Mouse (Mus musculus) MEL (cell line): ENCODE results near the gene Fam189b. TPM values are rescaled to one million over a fixed set of nuclear protein-coding genes. Genes with fewer than 3 reads are reported as not detected.

Experiments
- DNase-seq: peaks from one replicate; pipeline ENCODE4 v3.0.0; 2011; ENCODE audit warnings: low read depth, low spot score
- H3K27ac ChIP-seq: 2 replicates; pipeline ENCODE4 v1.5.1; 2012; ENCODE audit warnings: low read depth, mild to moderate bottlenecking, control low read depth, low read length, moderate library complexity; ENCODE audit not compliant: control insufficient read depth
- H3K27me3 ChIP-seq, 2 experiments: fragments of 150-350 bp in 1 of 2; sonication (generic) in 1 of 2; 2 replicates each; pipeline ENCODE4 v1.6.1; 2012; ENCODE audit warnings: low read length in 2 of 2, mild to moderate bottlenecking in 2 of 2, improper control_type of control experiment in 1 of 2, moderate library complexity in 1 of 2; ENCODE audit not compliant: insufficient read depth in 2 of 2, control insufficient read depth in 1 of 2
- H3K36me3 ChIP-seq, 2 experiments: 2 replicates each; pipeline ENCODE4 v1.6.1; 2012 to 2014; ENCODE audit warnings: low read length in 2 of 2, improper control_type of control experiment in 1 of 2, inconsistent platforms in 1 of 2, mild to moderate bottlenecking in 1 of 2; ENCODE audit not compliant: insufficient read depth in 2 of 2, control insufficient read depth in 1 of 2
- H3K4me1 ChIP-seq, 2 experiments: fragments of 150-350 bp in 1 of 2; sonication (generic) in 1 of 2; 2 replicates each; pipeline ENCODE4 v1.6.1; 2012; ENCODE audit warnings: low read length in 2 of 2, improper control_type of control experiment in 1 of 2, mild to moderate bottlenecking in 1 of 2; ENCODE audit not compliant: insufficient read depth in 2 of 2, control insufficient read depth in 1 of 2
- H3K4me3 ChIP-seq, 2 experiments: fragments of 150-350 bp in 1 of 2; sonication (generic) in 1 of 2; 2 replicates each; pipeline ENCODE4 v1.5.1; 2012; ENCODE audit warnings: low read depth in 2 of 2, low read length in 2 of 2, mild to moderate bottlenecking in 2 of 2, moderate library complexity in 2 of 2, control low read depth in 1 of 2, improper control_type of control experiment in 1 of 2; ENCODE audit not compliant: control insufficient read depth in 1 of 2, insufficient read depth in 1 of 2
- H3K79me2 ChIP-seq: 2 replicates; pipeline ENCODE4 v1.6.1; 2012; ENCODE audit warnings: mild to moderate bottlenecking, low read length, moderate library complexity; ENCODE audit not compliant: control insufficient read depth, poor library complexity, insufficient read depth
- H3K9ac ChIP-seq: 2 replicates; pipeline ENCODE4 v1.6.1; 2012; ENCODE audit warnings: low read depth, mild to moderate bottlenecking, control low read depth, low read length, moderate library complexity; ENCODE audit not compliant: control insufficient read depth, poor library complexity, severe bottlenecking
- H3K9me3 ChIP-seq: fragments of 150-350 bp; sonication (generic); replicated peaks from 2 replicates; pipeline ENCODE4 v1.6.1; 2012; ENCODE audit warnings: mild to moderate bottlenecking, low read length, improper control_type of control experiment, moderate library complexity; ENCODE audit not compliant: insufficient read depth
- BHLHE40 ChIP-seq: IDR thresholded peaks from 2 replicates; pipeline ENCODE4 v1.6.1; 2012; ENCODE audit warnings: low read depth, mild to moderate bottlenecking, inconsistent platforms, low read length, improper control_type of control experiment, borderline replicate concordance
- ETS1 ChIP-seq: IDR thresholded peaks from 2 replicates; pipeline ENCODE4 v1.6.1; 2012; ENCODE audit warnings: low read depth, mild to moderate bottlenecking, inconsistent platforms, low read length, improper control_type of control experiment, moderate library complexity
- GABPA ChIP-seq: IDR thresholded peaks from 2 replicates; pipeline ENCODE4 v1.6.1; 2012; ENCODE audit warnings: low read depth, mild to moderate bottlenecking, inconsistent platforms, low read length, improper control_type of control experiment, moderate library complexity
- HCFC1 ChIP-seq: IDR thresholded peaks from 2 replicates; pipeline ENCODE4 v1.6.1; 2012; ENCODE audit warnings: low read depth, mild to moderate bottlenecking, inconsistent platforms, low read length, improper control_type of control experiment, moderate library complexity
- KAT2A ChIP-seq: conservative IDR thresholded peaks from 2 replicates; pipeline ENCODE4 v1.6.1; 2012; ENCODE audit warnings: low read depth, low read length, improper control_type of control experiment, inconsistent platforms
- MAX ChIP-seq: IDR thresholded peaks from 2 replicates; pipeline ENCODE4 v1.6.1; 2011; ENCODE audit warnings: low read length, improper control_type of control experiment
- NELFE ChIP-seq: IDR thresholded peaks from 2 replicates; pipeline ENCODE4 v1.6.1; 2011; ENCODE audit warnings: low read depth, low read length, improper control_type of control experiment
- NRF1 ChIP-seq: IDR thresholded peaks from 2 replicates; pipeline ENCODE4 v1.6.1; 2014; ENCODE audit warnings: low read depth, mild to moderate bottlenecking, inconsistent platforms, low read length, improper control_type of control experiment, moderate library complexity; ENCODE audit not compliant: poor library complexity, insufficient read depth, severe bottlenecking
- POLR2A ChIP-seq, 2 experiments: IDR thresholded peaks; 2 replicates each; pipeline ENCODE4 v1.6.1; 2011 to 2012; ENCODE audit warnings: low read length in 2 of 2, mild to moderate bottlenecking in 2 of 2, control low read depth in 1 of 2, improper control_type of control experiment in 1 of 2, low read depth in 1 of 2, moderate library complexity in 1 of 2; ENCODE audit not compliant: control insufficient read depth in 1 of 2, insufficient read depth in 1 of 2, poor library complexity in 1 of 2
- POLR2AphosphoS5 ChIP-seq: IDR thresholded peaks from 2 replicates; pipeline ENCODE4 v1.6.1; 2012; ENCODE audit warnings: low read depth, borderline replicate concordance, mild to moderate bottlenecking, inconsistent platforms, low read length, moderate library complexity, mixed read lengths
- RCOR1 ChIP-seq: IDR thresholded peaks from 2 replicates; pipeline ENCODE4 v1.6.1; 2012; ENCODE audit warnings: low read depth, mild to moderate bottlenecking, inconsistent platforms, low read length, improper control_type of control experiment
- SMC3 ChIP-seq: IDR thresholded peaks from 2 replicates; pipeline ENCODE4 v1.6.1; 2011; ENCODE audit warnings: low read depth, low read length, improper control_type of control experiment
- TAL1 ChIP-seq: IDR thresholded peaks from 2 replicates; pipeline ENCODE4 v1.6.1; 2012; ENCODE audit warnings: mild to moderate bottlenecking, inconsistent platforms, low read length, moderate library complexity, mixed read lengths
- TCF12 ChIP-seq: IDR thresholded peaks from 2 replicates; pipeline ENCODE4 v1.6.1; 2014; ENCODE audit warnings: low read depth, mild to moderate bottlenecking, inconsistent platforms, low read length, improper control_type of control experiment, moderate library complexity
- ZMIZ1 ChIP-seq: IDR thresholded peaks from 2 replicates; pipeline ENCODE4 v1.6.1; 2012; ENCODE audit warnings: low read depth, mild to moderate bottlenecking, inconsistent platforms, low read length, improper control_type of control experiment, moderate library complexity
- polyA plus RNA-seq, 2 experiments: library from polyadenylated mRNA; stranded (reverse) in 1 of 2; unstranded in 1 of 2; fragments of >175 nt in 1 of 2; fragments of >200 nt in 1 of 2; gene quantifications; 2 replicates each; pipeline versions ENCODE4 v1.2.1 to v1.2.4; 2012; ENCODE audit warnings: low replicate concordance in 2 of 2, low read depth in 1 of 2; ENCODE audit not compliant: insufficient read length in 2 of 2, insufficient read depth in 1 of 2, missing spikeins in 1 of 2
- total RNA-seq: library from RNA; depleted of rRNA; stranded (reverse); fragments of 300-350 nt; gene quantifications from 2 replicates; pipeline ENCODE4 v1.2.3, GENCODE M21; 2012

Fam189b gene
- total and polyA plus RNA-seq, 3 experiments = 7.0 to 35.3 TPM; not detected in 1

DNA sequence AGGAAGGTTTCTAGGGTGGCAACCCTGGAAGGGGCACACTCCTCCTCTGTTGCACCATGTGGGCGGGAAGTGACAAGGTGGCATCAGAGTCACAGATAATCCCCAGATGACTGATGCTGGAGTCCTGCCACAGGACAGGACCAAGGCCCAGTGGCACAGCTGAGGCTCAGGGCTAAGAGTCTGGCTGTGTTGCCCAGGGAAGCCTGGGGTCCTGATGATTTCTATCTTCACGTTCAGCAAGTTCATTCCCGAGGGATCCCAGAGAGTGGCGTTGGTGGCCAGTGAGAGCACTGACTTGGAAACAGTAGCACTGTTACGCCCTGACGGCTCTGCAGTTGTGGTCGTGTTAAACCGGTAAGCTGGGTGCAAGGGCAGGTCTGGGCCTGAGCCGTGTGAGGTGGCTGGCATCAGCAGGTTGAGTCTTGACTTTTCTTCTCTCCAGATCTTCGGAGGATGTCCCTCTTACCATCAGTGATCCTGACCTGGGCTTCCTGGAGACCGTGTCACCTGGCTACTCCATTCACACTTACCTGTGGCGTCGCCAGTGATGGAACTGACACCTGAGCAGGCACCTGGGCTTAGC lies 25.2 kb downstream of the Fam189b start:
- Histone ChIP-seq H3K4me1 (peaks cover 0 to 11% of the 10 kb centered on the region in 2 experiments; a peak in 3 of 4 replicates), H3K36me3 (peaks cover 0 to 7% of the 10 kb centered on the region in 2 experiments; a peak in 3 of 4 replicates), H3K9ac (no peak overlapping the region), H3K79me2 (peaks cover 8% of the 10 kb centered on the region), H3K9me3 (no peaks in the 10 kb centered on the region), H3K27ac (no peak overlapping the region), H3K27me3 (no peaks in the 10 kb centered on the region), H3K4me3 (no peak overlapping the region)
- TF ChIP-seq POLR2AphosphoS5 (peak; percentile 46; the same call in 1 of the 2 replicates), ETS1 (no peak)
- no peak for DNase-seq

DNA sequence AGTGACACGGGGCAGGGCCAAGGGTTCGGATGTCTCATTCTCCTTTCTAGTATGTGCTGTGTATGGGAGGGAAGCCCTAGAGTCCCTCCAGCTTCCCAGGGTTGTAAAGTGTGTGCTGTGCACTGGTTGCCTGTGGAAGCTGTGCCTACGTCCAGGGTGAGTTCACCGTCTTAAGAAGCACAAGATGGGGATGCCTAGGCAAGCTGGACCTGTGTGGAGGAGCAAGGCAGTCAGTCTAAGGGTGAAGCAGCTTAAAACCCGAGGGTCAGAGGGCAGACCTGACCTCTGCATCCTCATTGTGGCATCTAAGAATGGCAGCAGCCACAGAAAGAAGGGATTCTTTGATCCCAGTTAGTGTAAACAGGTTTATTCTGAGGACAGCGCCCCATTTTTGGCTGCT lies 25.8 kb downstream of the Fam189b start:
- no peak for TF ChIP-seq BHLHE40
- peak; percentile 55 for TF ChIP-seq ZMIZ1
- H3K79me2 ChIP-seq = peaks cover 10% of the 10 kb centered on the region
- no peaks in the 10 kb centered on the region for H3K27me3 ChIP-seq
- H3K9me3 ChIP-seq = no peaks in the 10 kb centered on the region
- DNase-seq = no peak
- H3K36me3 ChIP-seq = peaks cover 0 to 5% of the 10 kb centered on the region in 2 experiments; a peak in 3 of 4 replicates
- H3K4me1 ChIP-seq = peaks cover 0 to 8% of the 10 kb centered on the region in 2 experiments; a peak in 3 of 4 replicates
- H3K9ac ChIP-seq = no peak overlapping the region
- no peak overlapping the region for H3K4me3 ChIP-seq
- H3K27ac ChIP-seq = no peak overlapping the region

DNA sequence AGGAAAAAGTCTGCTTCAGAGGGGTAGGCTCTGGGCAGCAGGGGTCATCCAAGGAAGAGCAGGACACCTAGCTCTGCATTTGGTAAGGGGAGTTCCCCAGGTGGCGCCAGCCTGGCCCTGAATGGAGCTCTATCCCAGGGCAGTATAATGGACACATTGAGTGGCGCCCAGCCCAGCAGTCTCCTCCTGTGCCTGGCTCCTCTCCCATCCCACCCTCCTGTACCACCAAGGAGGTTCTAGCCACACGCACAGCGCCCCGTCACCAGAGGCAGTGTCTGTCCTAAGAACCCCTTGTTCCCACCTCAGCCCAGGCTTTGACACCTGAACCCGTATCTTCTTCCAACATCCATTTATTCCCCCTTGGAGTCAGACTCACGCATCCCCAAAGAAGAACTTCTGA lies 26.8 kb downstream of the Fam189b start:
- peaks cover 0 to 5% of the 10 kb centered on the region in 2 experiments; a peak in 3 of 4 replicates for H3K36me3 ChIP-seq
- H3K4me1 ChIP-seq = peaks cover 0 to 8% of the 10 kb centered on the region in 2 experiments; a peak in 3 of 4 replicates
- TF ChIP-seq MAX = no peak
- peak in 1 of 2 experiments; percentile 44; a peak in 1 of 4 replicates for TF ChIP-seq POLR2A (IDR thresholded peaks at IDR 0.05; ENCODE audit: control insufficient read depth in 1 of 2, insufficient read depth in 1 of 2, low read depth in 1 of 2, low read length in 2 of 2, poor library complexity in 1 of 2)
- no peaks in the 10 kb centered on the region for H3K27me3 ChIP-seq
- DNase-seq = no peak
- H3K9me3 ChIP-seq = no peaks in the 10 kb centered on the region
- H3K79me2 ChIP-seq = peaks cover 10% of the 10 kb centered on the region
- H3K9ac ChIP-seq = no peak overlapping the region
- H3K27ac ChIP-seq = no peak overlapping the region
- H3K4me3 ChIP-seq = no peak overlapping the region

DNA sequence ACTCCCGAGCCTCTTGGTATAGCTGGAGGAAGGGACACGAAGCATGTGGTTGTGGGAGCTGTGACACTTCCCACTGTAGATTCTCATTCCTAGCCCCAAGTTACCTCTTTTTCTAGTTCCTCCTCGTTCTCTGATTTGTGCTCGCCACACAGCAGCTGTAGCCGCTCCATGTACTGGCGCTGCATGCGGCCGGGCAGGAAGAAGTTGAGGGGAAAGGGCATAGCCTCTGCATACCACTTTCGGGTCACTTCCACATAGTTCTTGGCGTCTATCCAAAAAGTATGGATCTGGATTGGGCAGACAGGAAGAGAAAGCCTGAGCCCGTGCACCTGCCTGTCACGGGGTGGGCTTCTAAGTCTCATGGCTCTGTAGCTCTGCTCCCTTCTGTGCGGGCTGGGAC lies 27.2 kb downstream of the Fam189b start:
- H3K9me3 ChIP-seq = no peaks in the 10 kb centered on the region
- H3K4me1 ChIP-seq = peaks cover under 1 to 11% of the 10 kb centered on the region in 2 experiments; a peak in 3 of 4 replicates
- DNase-seq = no peak
- H3K27ac ChIP-seq = no peak overlapping the region
- TF ChIP-seq ZMIZ1 (no peak), GABPA (no peak), NRF1 (no peak), POLR2A (IDR thresholded peaks at IDR 0.05; ENCODE audit: control insufficient read depth in 1 of 2, insufficient read depth in 1 of 2, low read depth in 1 of 2, low read length in 2 of 2, poor library complexity in 1 of 2) (no peak), SMC3 (no peak), TAL1 (no peak), TCF12 (no peak), RCOR1 (no peak), KAT2A (no peak), HCFC1 (no peak), NELFE (no peak)
- TF ChIP-seq, all 39 proteins: peak for 0
- peaks cover 10% of the 10 kb centered on the region for H3K79me2 ChIP-seq
- no peaks in the 10 kb centered on the region for H3K27me3 ChIP-seq
- H3K9ac ChIP-seq = no peak overlapping the region
- H3K4me3 ChIP-seq = no peak overlapping the region
- peaks cover 0 to 6% of the 10 kb centered on the region in 2 experiments; a peak in 3 of 4 replicates for H3K36me3 ChIP-seq
